Mouse (Mus musculus) retina, embryonic 14.5 days (tissue): ENCODE results near the gene Inpp5b.
"Not testable (repeated sequence)": the region's sequence is repeated elsewhere in the genome, so short reads cannot be mapped to it uniquely, and the experiment has no call there.

Experiments
- DNase-seq: peaks from one replicate; pipeline ENCODE4 v3.0.0-alpha.2; 2015; ENCODE audit warnings: low spot score

Inpp5b gene

GRCm38 (mm10) chr4:124741376-124742343 is at the start of gene Inpp5b:
Gene Inpp5b, plus strand, starts transcription at chr4:124741850.
- DNase-seq, result peak; percentile 78

GRCm38 (mm10) chr4:124692416-124692861 is 49.2 kb upstream of the Inpp5b start:
- no peak for DNase-seq

GRCm38 (mm10) chr4:124693135-124693894 is 48.3 kb upstream of the Inpp5b start, which contains the start of gene Utp11:
Gene Utp11, minus strand, starts transcription at chr4:124693600.
- peak; percentile 92 for DNase-seq

GRCm38 (mm10) chr4:124694572-124694971 is 47.1 kb upstream of the Inpp5b start:
- no peak for DNase-seq

- no peak for DNase-seq
Observed at GRCm38 (mm10) chr4:124695786-124696516, 45.7 kb upstream of the Inpp5b start.

GRCm38 (mm10) chr4:124699791-124700190 is 41.9 kb upstream of the Inpp5b start:
- no peak for DNase-seq

GRCm38 (mm10) chr4:124700248-124700971 is 41.2 kb upstream of the Inpp5b start, which contains the start of gene Fhl3:
Gene Fhl3, plus strand, starts transcription at chr4:124700701.
- DNase-seq, result peak; percentile 58

GRCm38 (mm10) chr4:124701052-124701845 is 40.4 kb upstream of the Inpp5b start:
- DNase-seq, result peak; percentile 23

GRCm38 (mm10) chr4:124701916-124702315 is 39.7 kb upstream of the Inpp5b start:
- no peak for DNase-seq

GRCm38 (mm10) chr4:124703406-124703805 is 38.2 kb upstream of the Inpp5b start:
- no peak for DNase-seq

- peak; percentile 31 for DNase-seq
Observed at GRCm38 (mm10) chr4:124703881-124704796, 37.5 kb upstream of the Inpp5b start.

- peak; percentile 22 for DNase-seq
Observed at GRCm38 (mm10) chr4:124704797-124705474, 36.7 kb upstream of the Inpp5b start.

GRCm38 (mm10) chr4:124705661-124706269 is 35.9 kb upstream of the Inpp5b start:
- DNase-seq, result no peak

- DNase-seq, result not testable (repeated sequence)
Observed at GRCm38 (mm10) chr4:124707381-124708199, 34.1 kb upstream of the Inpp5b start.

GRCm38 (mm10) chr4:124708200-124708517 is 33.5 kb upstream of the Inpp5b start:
- not testable (repeated sequence) for DNase-seq

GRCm38 (mm10) chr4:124708518-124709477 is 32.9 kb upstream of the Inpp5b start:
- DNase-seq, result peak; percentile 65
